Mouse (Mus musculus) kidney, postnatal 0 days (tissue): ENCODE measurements at regions not wholly inside any gene's neighbourhood (a gene's known extent, or its start where the extent isn't known, plus 50 kb on each side); places are given as distances from the start of the nearest gene placed in this dataset.
A peak's percentile ranks its signal among the peaks of the same experiment; 100 is the strongest.

Experiments used
- ATAC-seq: fragments of 200-750 bp; cut with Nextera tagmentation; replicated peaks from 2 replicates; pipeline ENCODE4 v1.8.0; 2017; ENCODE audit warnings: low read depth, moderate number of reproducible peaks, moderate TSS enrichment, moderate library complexity; ENCODE audit not compliant: low FRiP score
- DNase-seq: peaks from one replicate; pipeline ENCODE4 v3.0.0-alpha.2; 2016; ENCODE audit warnings: low spot score
- H3K27ac ChIP-seq: fragments of 300-500 bp; sonication (generic); 2 replicates; pipeline ENCODE4 v1.5.1; 2014; ENCODE audit warnings: mild to moderate bottlenecking
- H3K27me3 ChIP-seq: fragments of 300-500 bp; sonication (generic); 2 replicates; pipeline ENCODE4 v1.6.1; 2014; ENCODE audit warnings: low read length, mixed read lengths; ENCODE audit not compliant: insufficient read depth
- H3K36me3 ChIP-seq: fragments of 300-500 bp; sonication (generic); 2 replicates; pipeline ENCODE4 v1.6.1; 2014; ENCODE audit warnings: low read length, mixed read lengths; ENCODE audit not compliant: insufficient read depth
- H3K4me1 ChIP-seq: fragments of 300-500 bp; sonication (generic); replicated peaks from 2 replicates; pipeline ENCODE4 v1.6.1; 2014; ENCODE audit warnings: antibody characterized with exemption, low read length, mixed read lengths; ENCODE audit not compliant: insufficient read depth
- H3K4me2 ChIP-seq: fragments of 300-500 bp; sonication (generic); 2 replicates; pipeline ENCODE4 v1.6.1; 2014; ENCODE audit warnings: mild to moderate bottlenecking, low read length, moderate library complexity, mixed read lengths
- H3K4me3 ChIP-seq: fragments of 300-500 bp; sonication (generic); replicated peaks from 2 replicates; pipeline ENCODE4 v1.5.1; 2014; ENCODE audit warnings: low read depth, low read length
- H3K9ac ChIP-seq: fragments of 300-500 bp; sonication (generic); 2 replicates; pipeline ENCODE4 v1.6.1; 2014; ENCODE audit warnings: low read depth, low read length
- H3K9me3 ChIP-seq: fragments of 300-500 bp; sonication (generic); replicated peaks from 2 replicates; pipeline ENCODE4 v1.6.1; 2016; ENCODE audit warnings: low read length, inconsistent platforms, mixed read lengths
- CTCF ChIP-seq: IDR thresholded peaks from 2 replicates; pipeline ENCODE4 v1.5.1; 2016; ENCODE audit warnings: antibody characterized with exemption, low read depth, mild to moderate bottlenecking, moderate library complexity
- WGBS: fragments of 180-500 bp; shearing (Covaris S2); extraction: QIAGEN DNeasy Blood & Tissue Kit; methylation state at CpG from one replicate; pipeline ENCODE4 v1.1.7; 2014; 5-methylcytosine and 5-hydroxymethylcytosine counted together

GRCm38 (mm10) chrX:158931864-158932263 is 278.2 kb upstream of the Rps6ka3 start:
- TF ChIP-seq CTCF, result no peak
- no peak overlapping the region for H3K9ac ChIP-seq
- no peak overlapping the region for H3K4me2 ChIP-seq
- DNase-seq (no peak), ATAC-seq (no peak)
- H3K36me3 ChIP-seq, result no peaks in the 10 kb centered on the region
- no peaks in the 10 kb centered on the region for H3K4me1 ChIP-seq
- H3K4me3 ChIP-seq, result no peak overlapping the region
- no peaks in the 10 kb centered on the region for H3K9me3 ChIP-seq
- no peak overlapping the region for H3K27ac ChIP-seq
- 58% methylated on average over 1 of the region's 1 CpGs for WGBS
- no peaks in the 10 kb centered on the region for H3K27me3 ChIP-seq

- ATAC-seq, result no peak
- H3K4me1 ChIP-seq, result no peaks in the 10 kb centered on the region
- no peak overlapping the region for H3K27ac ChIP-seq
- no peak for TF ChIP-seq CTCF
- no peaks in the 10 kb centered on the region for H3K9me3 ChIP-seq
- no peak overlapping the region for H3K4me3 ChIP-seq
- no peaks in the 10 kb centered on the region for H3K27me3 ChIP-seq
- H3K36me3 ChIP-seq, result no peaks in the 10 kb centered on the region
- H3K9ac ChIP-seq, result no peak overlapping the region
- no peak overlapping the region for H3K4me2 ChIP-seq
- WGBS, result 61% methylated on average over 4 of the region's 4 CpGs
- DNase-seq, result no peak
Observed at GRCm38 (mm10) chrX:158947191-158947590, 262.9 kb upstream of the Rps6ka3 start.

DNA sequence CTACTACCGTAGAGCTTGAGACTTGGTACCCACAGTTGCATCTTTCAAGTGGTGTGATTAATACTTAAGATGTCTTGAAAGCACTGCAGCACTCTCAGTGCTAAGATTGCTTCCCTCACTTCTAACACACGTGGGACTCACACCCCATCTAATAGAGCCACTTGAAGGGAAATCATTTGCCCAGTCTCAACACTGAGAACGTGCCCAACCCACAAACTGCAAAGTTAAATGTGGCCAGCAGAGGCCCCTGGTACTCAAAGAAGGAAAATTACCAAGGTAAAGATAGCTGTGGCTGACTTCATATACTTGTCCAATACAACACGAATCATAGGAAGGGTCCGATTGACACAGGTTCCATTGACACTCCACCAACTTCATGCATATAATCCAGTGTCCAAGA is 238.4 kb upstream of the Rps6ka3 start:
- Histone ChIP-seq H3K36me3 (no peaks in the 10 kb centered on the region), H3K9ac (no peak overlapping the region), H3K9me3 (no peaks in the 10 kb centered on the region), H3K4me1 (no peaks in the 10 kb centered on the region), H3K27ac (no peak overlapping the region), H3K4me3 (no peak overlapping the region), H3K4me2 (no peak overlapping the region), H3K27me3 (no peaks in the 10 kb centered on the region)
- 61% methylated on average over 5 of the region's 5 CpGs for WGBS
- peak; percentile 7 for DNase-seq
- peak; percentile 59 for TF ChIP-seq CTCF
- ATAC-seq, result no peak

DNA sequence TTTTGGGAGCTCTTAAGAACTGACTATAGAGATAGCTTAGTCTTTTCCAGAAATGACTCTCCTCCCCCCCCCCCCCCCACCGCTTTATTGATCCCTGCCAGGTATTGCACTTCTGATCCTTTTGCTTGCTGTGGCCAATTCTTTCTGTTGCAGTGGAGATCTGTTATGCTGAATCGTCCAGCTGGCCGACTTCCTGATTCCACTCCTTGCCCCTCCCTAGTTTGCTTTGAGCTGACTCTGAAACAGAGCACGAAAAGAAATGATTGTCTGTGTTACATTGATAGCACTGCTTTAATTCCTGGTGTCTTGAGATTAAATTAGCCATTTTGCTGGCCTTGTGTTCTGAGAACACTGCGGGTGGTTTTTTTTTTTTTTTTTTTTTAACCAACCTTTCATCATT is 233.5 kb upstream of the Rps6ka3 start:
- DNase-seq (no peak), ATAC-seq (no peak)
- Histone ChIP-seq H3K4me2 (no peak overlapping the region), H3K9ac (no peak overlapping the region), H3K4me1 (no peaks in the 10 kb centered on the region), H3K27me3 (no peaks in the 10 kb centered on the region), H3K27ac (no peak overlapping the region), H3K4me3 (no peak overlapping the region), H3K36me3 (no peaks in the 10 kb centered on the region), H3K9me3 (no peaks in the 10 kb centered on the region)
- WGBS, result 57% methylated on average over 5 of the region's 5 CpGs
- no peak for TF ChIP-seq CTCF

GRCm38 (mm10) chrX:158984721-158985120 is 225.4 kb upstream of the Rps6ka3 start:
- TF ChIP-seq CTCF, result no peak
- no peak for ATAC-seq
- 86% methylated on average over 2 of the region's 2 CpGs for WGBS

DNA sequence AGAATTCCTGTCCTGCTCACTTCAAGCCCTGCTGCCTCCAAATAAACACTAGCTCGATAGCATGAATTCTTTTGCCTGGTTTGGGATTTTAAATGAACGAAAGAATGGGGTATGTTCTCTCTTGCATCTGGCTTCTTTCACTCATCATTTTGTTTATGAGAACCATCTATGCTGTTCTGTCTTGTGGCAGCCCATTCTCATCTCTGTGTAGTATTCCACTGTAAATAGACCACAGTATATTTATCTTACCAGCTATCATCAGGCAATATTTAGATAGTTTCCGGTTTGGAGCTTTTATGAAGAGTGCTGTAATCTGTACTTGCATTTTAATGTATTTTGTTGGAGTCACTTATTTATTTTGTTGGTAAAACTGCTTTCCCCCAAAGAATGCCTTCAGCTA is 222.4 kb upstream of the Rps6ka3 start:
- DNase-seq, result no peak
- Histone ChIP-seq H3K4me1 (no peaks in the 10 kb centered on the region), H3K9me3 (no peaks in the 10 kb centered on the region), H3K9ac (no peak overlapping the region), H3K27me3 (no peaks in the 10 kb centered on the region), H3K27ac (no peak overlapping the region), H3K4me3 (no peak overlapping the region), H3K36me3 (no peaks in the 10 kb centered on the region), H3K4me2 (no peak overlapping the region)
- no peak for TF ChIP-seq CTCF
- no peak for ATAC-seq
- 41% methylated on average over 3 of the region's 3 CpGs for WGBS

More at GRCm38 (mm10) chrX:158984721-158985120, 225.4 kb upstream of the Rps6ka3 start:
- Histone ChIP-seq H3K4me1 (no peaks in the 10 kb centered on the region), H3K27me3 (no peaks in the 10 kb centered on the region), H3K4me3 (no peak overlapping the region), H3K4me2 (no peak overlapping the region), H3K9ac (no peak overlapping the region), H3K36me3 (no peaks in the 10 kb centered on the region), H3K27ac (no peak overlapping the region), H3K9me3 (no peaks in the 10 kb centered on the region)
- DNase-seq, result no peak

DNA sequence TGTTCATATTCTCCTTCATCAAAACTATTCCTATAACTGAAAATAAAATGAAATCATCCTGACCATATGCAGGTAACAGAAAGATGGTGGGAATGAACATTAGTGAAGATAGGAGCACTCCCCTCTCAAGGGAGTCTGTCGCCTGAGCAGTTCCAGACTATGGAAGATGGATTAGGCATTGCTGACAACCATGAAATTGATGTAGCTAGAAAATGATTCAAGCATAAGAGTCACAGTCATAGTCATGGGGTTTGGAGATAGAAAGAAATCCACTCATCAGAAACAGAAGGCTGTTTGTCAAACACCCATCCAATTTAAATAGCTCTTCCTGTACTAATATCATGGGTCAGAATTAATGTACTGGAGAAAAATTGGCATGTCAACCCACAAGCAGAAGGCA is 191.2 kb upstream of the Rps6ka3 start:
- ATAC-seq (no peak), DNase-seq (no peak)
- H3K4me3 ChIP-seq, result no peak overlapping the region
- no peaks in the 10 kb centered on the region for H3K4me1 ChIP-seq
- no peaks in the 10 kb centered on the region for H3K27me3 ChIP-seq
- H3K9me3 ChIP-seq, result no peaks in the 10 kb centered on the region
- TF ChIP-seq CTCF, result no peak
- no peak overlapping the region for H3K9ac ChIP-seq
- H3K4me2 ChIP-seq, result no peak overlapping the region
- WGBS, result 76% methylated on average over 1 of the region's 1 CpGs
- no peaks in the 10 kb centered on the region for H3K36me3 ChIP-seq
- H3K27ac ChIP-seq, result no peak overlapping the region
